Mouse (Mus musculus): ENCODE measurements around the gene Tenm1. TPM values are rescaled to one million over a fixed set of nuclear protein-coding genes. Genes with fewer than 3 reads are reported as not detected.

Gene Tenm1
- polyA plus RNA-seq, 1 experiment = not detected

- no peak overlapping the region for H3K27ac ChIP-seq (ENCODE audit: insufficient read depth, low read depth, low read length)
- H3K4me1 ChIP-seq (ENCODE audit: control insufficient read depth, insufficient read depth, low read length) = no peaks in the 10 kb centered on the region
- TF ChIP-seq CTCF (IDR thresholded peaks at IDR 0.05; ENCODE audit: insufficient read depth, low read depth, low read length) (no peak), POLR2A (IDR thresholded peaks at IDR 0.05; ENCODE audit: insufficient read depth, low read depth, low read length) (no peak)
- no peak overlapping the region for H3K4me3 ChIP-seq (ENCODE audit: insufficient read depth, low read depth, low read length)
These were observed 916.4 kb downstream of the Tenm1 start for GRCm38 (mm10) chrX:42512567-42512966.

GRCm38 (mm10) chrX:42511105-42511504 is 917.8 kb downstream of the Tenm1 start:
- Histone ChIP-seq H3K4me3 (ENCODE audit: insufficient read depth, low read depth, low read length) (no peak overlapping the region), H3K4me1 (ENCODE audit: control insufficient read depth, insufficient read depth, low read length) (no peaks in the 10 kb centered on the region), H3K27ac (ENCODE audit: insufficient read depth, low read depth, low read length) (no peak overlapping the region)
- no peak for TF ChIP-seq CTCF (IDR thresholded peaks at IDR 0.05; ENCODE audit: insufficient read depth, low read depth, low read length)
- WGBS = 93% methylated on average over 2 of the region's 2 CpGs

- H3K4me1 ChIP-seq (ENCODE audit: control insufficient read depth, insufficient read depth, low read length) = no peaks in the 10 kb centered on the region
- WGBS = 78% methylated on average over 13 of the region's 13 CpGs
- no peak within 1 kb of the TSS; the same call in 1 of the 2 replicates for H3K4me3 ChIP-seq (ENCODE audit: insufficient read depth, low read depth, low read length)
- TF ChIP-seq POLR2A (IDR thresholded peaks at IDR 0.05; ENCODE audit: insufficient read depth, low read depth, low read length) = no peak
- TF ChIP-seq CTCF (IDR thresholded peaks at IDR 0.05; ENCODE audit: insufficient read depth, low read depth, low read length) = no peak
- H3K27ac ChIP-seq (ENCODE audit: insufficient read depth, low read depth, low read length) = no peak within 1 kb of the TSS
These were observed 926.5 kb downstream of the Tenm1 start, which contains the start of gene Sh2d1a for GRCm38 (mm10) chrX:42502291-42503043. TSS of gene Sh2d1a (plus strand) at chrX:42502453.

- Histone ChIP-seq H3K4me1 (ENCODE audit: control insufficient read depth, insufficient read depth, low read length) (no peaks in the 10 kb centered on the region), H3K27ac (ENCODE audit: insufficient read depth, low read depth, low read length) (no peak overlapping the region), H3K4me3 (ENCODE audit: insufficient read depth, low read depth, low read length) (no peak overlapping the region)
- TF ChIP-seq POLR2A (IDR thresholded peaks at IDR 0.05; ENCODE audit: insufficient read depth, low read depth, low read length) (no peak), CTCF (IDR thresholded peaks at IDR 0.05; ENCODE audit: insufficient read depth, low read depth, low read length) (no peak)
These were observed 928.4 kb downstream of the Tenm1 start for GRCm38 (mm10) chrX:42500538-42500937.

- no peak overlapping the region for H3K4me3 ChIP-seq (ENCODE audit: insufficient read depth, low read depth, low read length)
- H3K27ac ChIP-seq (ENCODE audit: insufficient read depth, low read depth, low read length) = no peak overlapping the region
- WGBS = 95% methylated on average over 8 of the region's 8 CpGs
- no peaks in the 10 kb centered on the region for H3K4me1 ChIP-seq (ENCODE audit: control insufficient read depth, insufficient read depth, low read length)
- no peak for TF ChIP-seq CTCF (IDR thresholded peaks at IDR 0.05; ENCODE audit: insufficient read depth, low read depth, low read length)
- TF ChIP-seq POLR2A (IDR thresholded peaks at IDR 0.05; ENCODE audit: insufficient read depth, low read depth, low read length) = no peak
These were observed 938.6 kb downstream of the Tenm1 start for GRCm38 (mm10) chrX:42490336-42490735.

- no peak within 1 kb of the TSS for H3K4me3 ChIP-seq (ENCODE audit: insufficient read depth, low read depth, low read length)
- no peaks in the 10 kb centered on the region for H3K4me1 ChIP-seq (ENCODE audit: control insufficient read depth, insufficient read depth, low read length)
- no peak within 1 kb of the TSS for H3K27ac ChIP-seq (ENCODE audit: insufficient read depth, low read depth, low read length)
- TF ChIP-seq CTCF (IDR thresholded peaks at IDR 0.05; ENCODE audit: insufficient read depth, low read depth, low read length) = no peak
- TF ChIP-seq POLR2A (IDR thresholded peaks at IDR 0.05; ENCODE audit: insufficient read depth, low read depth, low read length) = no peak
- 94% methylated on average over 16 of the region's 16 CpGs for WGBS
These were observed 939.5 kb downstream of the Tenm1 start, which contains the start of gene Tex13c2 for GRCm38 (mm10) chrX:42489446-42489845. TSS of gene Tex13c2 (plus strand) at chrX:42489691.

Other genes with a start within 250 kb of the Tenm1 start
- not detected in 2 replicates for gene Tex13c1, start 162.0 kb upstream of the Tenm1 start, polyA plus RNA-seq (2012; ENCODE audit: insufficient read depth, insufficient read length, low replicate concordance, missing spikeins)

All from olfactory bulb, adult 2 months (tissue).